In the genomic region with DNA sequence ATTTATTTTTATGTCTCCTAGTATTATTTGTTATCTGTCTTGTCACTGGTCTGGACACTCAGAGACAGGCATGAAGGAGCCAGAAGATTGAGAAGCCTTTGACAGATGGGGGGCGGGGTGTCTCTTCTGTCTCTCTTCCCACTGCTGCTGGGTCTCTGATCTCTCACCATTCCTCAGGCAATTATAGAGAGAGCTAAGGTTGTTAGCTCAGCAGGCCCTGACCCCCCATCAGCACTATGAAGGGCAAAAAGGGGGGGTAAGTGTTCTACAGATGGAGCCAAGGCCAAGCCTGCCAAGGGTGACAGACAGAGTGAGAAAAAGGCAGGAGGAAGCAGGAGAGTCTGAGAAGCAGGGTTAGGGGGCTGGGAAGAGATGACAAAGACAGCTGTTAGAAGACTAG, we compare ENCODE assay signal across 36 mouse cellular contexts. TPM values are rescaled to one million over a fixed set of nuclear protein-coding genes. Genes with fewer than 3 reads are reported as not detected.
DNase-seq lines count a peak whose midpoint lies in the region; ATAC-seq and TF ChIP-seq lines count a peak whose summit lies in the region.
"Had no signal": no experiment of that assay in that cellular context is flagged by ENCODE, and none has a peak within 500 bp of the region (broad histone marks: within the 10 kb centered on the region; RNA-seq: fewer than 3 reads in every experiment).

No protein-coding gene starts in this region.

- TF ChIP-seq CTCF in forebrain, postnatal 0 days (IDR thresholded peaks at IDR 0.05; ENCODE audit: low read depth): no peak

- DNase-seq in cerebellum, adult 11-12 months: peak; percentile 32
- DNase-seq in cerebellum, adult 9-10 months: no peak
- DNase-seq in forebrain, embryonic 14.5 days (ENCODE audit: low spot score): peak; percentile 44
- DNase-seq in forebrain, postnatal 0 days: no peak
- no peak for DNase-seq in midbrain, embryonic 11.5 days (ENCODE audit: low spot score, missing footprints)
- DNase-seq in layer of hippocampus, adult 11-12 months (ENCODE audit: low spot score): no peak
- DNase-seq: adrenal gland, adult 2 months; adrenal gland, postnatal 36 days; cerebellum, adult 11 months; heart, postnatal 14 days; kidney, adult 11 months; kidney, postnatal 14 days; lung, postnatal 36 days; retina, postnatal 1 day; right cerebral cortex, postnatal 14 days had no signal

- no peak for ATAC-seq in forebrain, embryonic 14.5 days
- ATAC-seq in forebrain, postnatal 0 days: no peak
- ATAC-seq in midbrain, embryonic 13.5 days: peak; percentile 38; the same call in 1 of the 2 replicates
- no peak for ATAC-seq in midbrain, embryonic 11.5 days (ENCODE audit: low FRiP score)
- ATAC-seq: activated CD4-positive, CD25-positive, alpha-beta regulatory T cell, adult 4 months; inflammation-experienced regulatory T-cells, adult 6 months had no signal

- H3K4me2 ChIP-seq in forebrain, embryonic 14.5 days (ENCODE audit: low read length): no peak overlapping the region
- H3K4me2 ChIP-seq in forebrain, postnatal 0 days (ENCODE audit: low read depth): no peak overlapping the region
- no peak overlapping the region for H3K4me2 ChIP-seq in midbrain, embryonic 13.5 days (replicated peaks)
- no peak overlapping the region for H3K4me2 ChIP-seq in midbrain, embryonic 11.5 days
- H3K4me2 ChIP-seq: heart, embryonic 13.5 days; hindbrain, embryonic 15.5 days; limb, embryonic 13.5 days; liver, embryonic 11.5 days; lung, embryonic 15.5 days; neural tube, embryonic 15.5 days had no signal

- peak overlapping the region; percentile 45; the same call in 1 of the 2 replicates for H3K27ac ChIP-seq in forebrain, embryonic 14.5 days (ENCODE audit: low read depth, low read length)
- H3K27ac ChIP-seq in forebrain, postnatal 0 days (ENCODE audit: low read depth, low read length): no peak overlapping the region
- H3K27ac ChIP-seq in midbrain, embryonic 13.5 days: peak overlapping the region; percentile 71
- no peak overlapping the region for H3K27ac ChIP-seq in midbrain, embryonic 11.5 days (ENCODE audit: low read depth, low read length)
- H3K27ac ChIP-seq: heart, embryonic 13.5 days; hindbrain, embryonic 10.5 days; hindbrain, embryonic 15.5 days; limb, embryonic 13.5 days; lung, embryonic 15.5 days; neural tube, embryonic 15.5 days had no signal

- 68% methylated on average over 1 of the region's 1 CpGs for WGBS in forebrain, embryonic 14.5 days
- 67% methylated on average over 1 of the region's 1 CpGs for WGBS in forebrain, postnatal 0 days
- WGBS in midbrain, embryonic 13.5 days: 50% methylated on average over 1 of the region's 1 CpGs
- WGBS in midbrain, embryonic 11.5 days: 71% methylated on average over 1 of the region's 1 CpGs

- H3K9me3 ChIP-seq in forebrain, embryonic 14.5 days (replicated peaks; ENCODE audit: control insufficient read depth, low read length): no peaks in the 10 kb centered on the region
- no peaks in the 10 kb centered on the region for H3K9me3 ChIP-seq in forebrain, postnatal 0 days (ENCODE audit: low read length)
- H3K9me3 ChIP-seq in midbrain, embryonic 13.5 days: no peaks in the 10 kb centered on the region
- H3K9me3 ChIP-seq in midbrain, embryonic 11.5 days (ENCODE audit: control insufficient read depth, low read length): no peaks in the 10 kb centered on the region
- H3K9me3 ChIP-seq: heart, embryonic 13.5 days; hindbrain, embryonic 10.5 days; hindbrain, embryonic 15.5 days; limb, embryonic 13.5 days; lung, embryonic 15.5 days; neural tube, embryonic 15.5 days had no signal

- H3K4me3 ChIP-seq in forebrain, embryonic 14.5 days (ENCODE audit: low read depth, low read length): no peak overlapping the region
- H3K4me3 ChIP-seq in forebrain, postnatal 0 days (ENCODE audit: low read depth, low read length): no peak overlapping the region
- H3K4me3 ChIP-seq in midbrain, embryonic 13.5 days (replicated peaks): no peak overlapping the region
- no peak overlapping the region for H3K4me3 ChIP-seq in midbrain, embryonic 11.5 days (ENCODE audit: low read depth, low read length)
- H3K4me3 ChIP-seq: heart, embryonic 13.5 days; hindbrain, embryonic 10.5 days; hindbrain, embryonic 15.5 days; limb, embryonic 13.5 days; lung, embryonic 15.5 days; neural tube, embryonic 15.5 days had no signal

- H3K36me3 ChIP-seq in forebrain, embryonic 14.5 days (ENCODE audit: control insufficient read depth, insufficient read depth, low read length): no peaks in the 10 kb centered on the region
- H3K36me3 ChIP-seq in forebrain, postnatal 0 days (ENCODE audit: insufficient read depth): no peaks in the 10 kb centered on the region
- no peaks in the 10 kb centered on the region for H3K36me3 ChIP-seq in midbrain, embryonic 13.5 days
- no peaks in the 10 kb centered on the region for H3K36me3 ChIP-seq in midbrain, embryonic 11.5 days (ENCODE audit: control insufficient read depth, insufficient read depth, low read length)
- H3K36me3 ChIP-seq: heart, embryonic 13.5 days; hindbrain, embryonic 10.5 days; hindbrain, embryonic 15.5 days; limb, embryonic 13.5 days; lung, embryonic 15.5 days; neural tube, embryonic 15.5 days had no signal

- H3K4me1 ChIP-seq in forebrain, embryonic 14.5 days (ENCODE audit: control insufficient read depth, insufficient read depth, low read length): no peaks in the 10 kb centered on the region; the same call in 1 of the 2 replicates
- H3K4me1 ChIP-seq in forebrain, postnatal 0 days (ENCODE audit: insufficient read depth): no peaks in the 10 kb centered on the region
- H3K4me1 ChIP-seq in midbrain, embryonic 13.5 days (replicated peaks): peaks cover 68% of the 10 kb centered on the region
- H3K4me1 ChIP-seq in midbrain, embryonic 11.5 days (ENCODE audit: control insufficient read depth, insufficient read depth, low read length): 0 out of 2 replicates have a peak, but pooled peaks cover 3% of the 10 kb centered on the region
- H3K4me1 ChIP-seq: heart, embryonic 13.5 days; limb, embryonic 13.5 days; lung, embryonic 15.5 days had no signal

- no peak overlapping the region for H3K9ac ChIP-seq in forebrain, embryonic 14.5 days (ENCODE audit: low read length)
- H3K9ac ChIP-seq in forebrain, postnatal 0 days: no peak overlapping the region
- no peak overlapping the region for H3K9ac ChIP-seq in midbrain, embryonic 13.5 days (replicated peaks)
- H3K9ac ChIP-seq in midbrain, embryonic 11.5 days (ENCODE audit: low read length): no peak overlapping the region
- H3K9ac ChIP-seq: heart, embryonic 13.5 days; hindbrain, embryonic 15.5 days; limb, embryonic 13.5 days; lung, embryonic 15.5 days; neural tube, embryonic 15.5 days had no signal

- H3K27me3 ChIP-seq in forebrain, embryonic 14.5 days (replicated peaks; ENCODE audit: control insufficient read depth, insufficient read depth, low read length): no peaks in the 10 kb centered on the region
- H3K27me3 ChIP-seq in forebrain, postnatal 0 days (ENCODE audit: insufficient read depth, low read length): no peaks in the 10 kb centered on the region
- H3K27me3 ChIP-seq in midbrain, embryonic 13.5 days: no peaks in the 10 kb centered on the region
- no peaks in the 10 kb centered on the region for H3K27me3 ChIP-seq in midbrain, embryonic 11.5 days (ENCODE audit: control insufficient read depth, insufficient read depth, low read length)
- H3K27me3 ChIP-seq: CH12.LX; hindbrain, embryonic 15.5 days; limb, embryonic 13.5 days; lung, embryonic 15.5 days; neural tube, embryonic 15.5 days had no signal

RNA-seq across cellular contexts. Expression of gene Avpr2, which starts 19.9 kb away (rescaled TPM):
- polyA plus RNA-seq in forebrain, embryonic 14.5 days (2014; fragmentation: Nextera tagmentation; extraction: Ambion mirVana): 0.26 TPM in 1 of 2 replicates, not detected in the other
- not detected in 2 replicates for total RNA-seq in forebrain, postnatal 0 days (2014; rRNA removed)
- not detected in 2 replicates for polyA plus RNA-seq in forebrain, postnatal 0 days (2015; fragmentation: Nextera tagmentation; extraction: Ambion mirVana)
- polyA plus RNA-seq in midbrain, embryonic 13.5 days (2015; fragmentation: Nextera tagmentation; extraction: Ambion mirVana): 0.24 and 0.27 TPM in 2 replicates
- polyA plus RNA-seq in midbrain, embryonic 11.5 days (2014; fragmentation: Nextera tagmentation; extraction: Ambion mirVana): not detected in 2 replicates
- total RNA-seq: adrenal gland, adult 2 months; adrenal gland, postnatal 36 days; gastrocnemius, adult 8-10 months; gastrocnemius, postnatal 4 days; heart, adult 8-10 months; heart, postnatal 14 days; layer of hippocampus, adult 18-20 months; layer of hippocampus, postnatal 10 days; left cerebral cortex, adult 18-20 months; left cerebral cortex, postnatal 25 days had no signal
- polyA plus RNA-seq: adrenal gland, adult 2 months; heart, embryonic 13.5 days; stomach, embryonic 14.5 days; testis, adult 2 months; urinary bladder, adult 2 months had no signal

RNA-seq across cellular contexts. Expression of gene L1cam, which starts 23.9 kb away (rescaled TPM):
- 53.6 and 77.2 TPM in 2 replicates for polyA plus RNA-seq in forebrain, embryonic 14.5 days (2014; fragmentation: Nextera tagmentation; extraction: Ambion mirVana)
- 225 and 256 TPM in 2 replicates for total RNA-seq in forebrain, postnatal 0 days (2014; rRNA removed)
- polyA plus RNA-seq in forebrain, postnatal 0 days (2015; fragmentation: Nextera tagmentation; extraction: Ambion mirVana): 75.9 and 100 TPM in 2 replicates
- 73.8 and 80.8 TPM in 2 replicates for polyA plus RNA-seq in midbrain, embryonic 13.5 days (2015; fragmentation: Nextera tagmentation; extraction: Ambion mirVana)
- 18.3 and 21.3 TPM in 2 replicates for polyA plus RNA-seq in midbrain, embryonic 11.5 days (2014; fragmentation: Nextera tagmentation; extraction: Ambion mirVana)

RNA-seq across cellular contexts. Expression of gene Pdzd4, which starts 47.2 kb away (rescaled TPM):
- 5.4 and 8.0 TPM in 2 replicates for polyA plus RNA-seq in forebrain, embryonic 14.5 days (2014; fragmentation: Nextera tagmentation; extraction: Ambion mirVana)
- total RNA-seq in forebrain, postnatal 0 days (2014; rRNA removed): 239 and 252 TPM in 2 replicates
- polyA plus RNA-seq in forebrain, postnatal 0 days (2015; fragmentation: Nextera tagmentation; extraction: Ambion mirVana): 3.4 and 4.0 TPM in 2 replicates
- polyA plus RNA-seq in midbrain, embryonic 13.5 days (2015; fragmentation: Nextera tagmentation; extraction: Ambion mirVana): 4.3 and 4.7 TPM in 2 replicates
- 0.86 and 1.1 TPM in 2 replicates for polyA plus RNA-seq in midbrain, embryonic 11.5 days (2014; fragmentation: Nextera tagmentation; extraction: Ambion mirVana)

RNA-seq across cellular contexts. Expression of gene Arhgap4, which starts 49.7 kb away (rescaled TPM):
- 1.3 and 2.0 TPM in 2 replicates for polyA plus RNA-seq in forebrain, embryonic 14.5 days (2014; fragmentation: Nextera tagmentation; extraction: Ambion mirVana)
- 2.0 and 4.8 TPM in 2 replicates for total RNA-seq in forebrain, postnatal 0 days (2014; rRNA removed)
- polyA plus RNA-seq in forebrain, postnatal 0 days (2015; fragmentation: Nextera tagmentation; extraction: Ambion mirVana): 1.1 and 1.6 TPM in 2 replicates
- polyA plus RNA-seq in midbrain, embryonic 13.5 days (2015; fragmentation: Nextera tagmentation; extraction: Ambion mirVana): 2.8 and 2.9 TPM in 2 replicates
- polyA plus RNA-seq in midbrain, embryonic 11.5 days (2014; fragmentation: Nextera tagmentation; extraction: Ambion mirVana): 1.7 and 2.1 TPM in 2 replicates

RNA-seq across cellular contexts. Expression of gene Naa10, which starts 49.8 kb away (rescaled TPM):
- polyA plus RNA-seq in forebrain, embryonic 14.5 days (2014; fragmentation: Nextera tagmentation; extraction: Ambion mirVana): 104 TPM in 2 replicates
- total RNA-seq in forebrain, postnatal 0 days (2014; rRNA removed): 68.9 and 71.2 TPM in 2 replicates
- 92.1 and 100 TPM in 2 replicates for polyA plus RNA-seq in forebrain, postnatal 0 days (2015; fragmentation: Nextera tagmentation; extraction: Ambion mirVana)
- 107 and 108 TPM in 2 replicates for polyA plus RNA-seq in midbrain, embryonic 13.5 days (2015; fragmentation: Nextera tagmentation; extraction: Ambion mirVana)
- polyA plus RNA-seq in midbrain, embryonic 11.5 days (2014; fragmentation: Nextera tagmentation; extraction: Ambion mirVana): 117 and 121 TPM in 2 replicates

Comparison
In these comparisons a context has a peak if more than half of its experiments do, and no peak if none do; other contexts are left out.
1. DNase-seq: peak in cerebellum, adult 11-12 months (single experiment) and forebrain, embryonic 14.5 days (single experiment); none in cerebellum, adult 9-10 months (single experiment), forebrain, postnatal 0 days (single experiment), midbrain, embryonic 11.5 days (single experiment) and layer of hippocampus, adult 11-12 months (single experiment).
2. H3K27ac ChIP-seq: peak in forebrain, embryonic 14.5 days (single experiment) and midbrain, embryonic 13.5 days (single experiment); none in forebrain, postnatal 0 days (single experiment) and midbrain, embryonic 11.5 days (single experiment).